Mouse (Mus musculus): ENCODE data around the gene Cox7a2l. TPM values are rescaled to one million over a fixed set of nuclear protein-coding genes. Genes with fewer than 3 reads are reported as not detected.

Gene Cox7a2l
- total and polyA plus RNA-seq, 3 experiments = 206 TPM; not detected in 1

- Histone ChIP-seq H3K27me3 (ENCODE audit: control insufficient read depth in 1 of 2, insufficient read depth in 2 of 2, low read length in 2 of 2) (no peaks in the 10 kb centered on the region), H3K9me3 (replicated peaks; ENCODE audit: insufficient read depth, low read length) (no peaks in the 10 kb centered on the region), H3K79me2 (ENCODE audit: control insufficient read depth, insufficient read depth, low read length, poor library complexity) (peaks cover 45% of the 10 kb centered on the region), H3K27ac (ENCODE audit: control insufficient read depth, low read depth, low read length) (peak overlapping the region; percentile 75), H3K9ac (ENCODE audit: control insufficient read depth, low read depth, low read length, poor library complexity, severe bottlenecking) (peak overlapping the region; percentile 76), H3K4me3 (ENCODE audit: control insufficient read depth in 1 of 2, insufficient read depth in 1 of 2, low read depth in 2 of 2, low read length in 2 of 2) (peak overlapping the region; percentile 89 to 91), H3K36me3 (ENCODE audit: control insufficient read depth in 1 of 2, insufficient read depth in 2 of 2, low read length in 2 of 2) (peaks cover 0 to 21% of the 10 kb centered on the region in 2 experiments; a peak in 2 of 4 replicates), H3K4me1 (ENCODE audit: control insufficient read depth in 1 of 2, insufficient read depth in 2 of 2, low read length in 2 of 2) (peaks cover 0 to 21% of the 10 kb centered on the region in 2 experiments; a peak in 2 of 4 replicates)
- TF ChIP-seq NRF1 (IDR thresholded peaks at IDR 0.05; ENCODE audit: insufficient read depth, low read depth, low read length, poor library complexity, severe bottlenecking) (peak; percentile 72), HCFC1 (IDR thresholded peaks at IDR 0.05; ENCODE audit: low read depth, low read length) (peak; percentile 81), JUND (IDR thresholded peaks at IDR 0.05; ENCODE audit: low read depth, low read length) (no peak), POLR2A (IDR thresholded peaks at IDR 0.05; ENCODE audit: control insufficient read depth in 1 of 2, insufficient read depth in 1 of 2, low read depth in 1 of 2, low read length in 2 of 2, poor library complexity in 1 of 2) (peak in 1 of 2 experiments; percentile 67; a peak in 1 of 4 replicates), SIN3A (IDR thresholded peaks at IDR 0.05; ENCODE audit: low read length) (peak; percentile 75; the same call in 1 of the 2 replicates), POLR2AphosphoS2 (IDR thresholded peaks at IDR 0.05; ENCODE audit: low read length) (no peak), E2F4 (IDR thresholded peaks at IDR 0.05; ENCODE audit: borderline replicate concordance, low read depth, low read length) (no peak), ZNF384 (IDR thresholded peaks at IDR 0.05; ENCODE audit: low read depth, low read length) (no peak), ZC3H11A (IDR thresholded peaks at IDR 0.05; ENCODE audit: low read depth, low read length) (no peak), MYB (IDR thresholded peaks at IDR 0.05; ENCODE audit: low read depth, low read length) (no peak), MAX (IDR thresholded peaks at IDR 0.05; ENCODE audit: low read length) (peak; percentile 96), KAT2A (conservative IDR thresholded peaks at IDR 0.05; ENCODE audit: low read depth, low read length) (no peak; the same call in 1 of the 2 replicates), BHLHE40 (IDR thresholded peaks at IDR 0.05; ENCODE audit: borderline replicate concordance, low read depth, low read length) (no peak), MXI1 (IDR thresholded peaks at IDR 0.05; ENCODE audit: low read depth, low read length) (0 out of 2 replicates have a peak, but pooled peaks have one; percentile 58), EP300 (IDR thresholded peaks at IDR 0.05; ENCODE audit: low read depth in 1 of 2, low read length in 2 of 2) (no peak), TAL1 (IDR thresholded peaks at IDR 0.05; ENCODE audit: low read length) (no peak), ELF1 (IDR thresholded peaks at IDR 0.05; ENCODE audit: low read depth, low read length) (no peak), ZMIZ1 (IDR thresholded peaks at IDR 0.05; ENCODE audit: low read depth, low read length) (0 out of 2 replicates have a peak, but pooled peaks have one; percentile 9), TBP (IDR thresholded peaks at IDR 0.05; ENCODE audit: low read depth, low read length) (peak; percentile 56; the same call in 1 of the 2 replicates)
- peak; percentile 96 for DNase-seq (ENCODE audit: low read depth, low spot score)
These were observed 2.9 kb downstream of the Cox7a2l start for GRCm38 (mm10) chr17:83514213-83514701.

GRCm38 (mm10) chr17:83513655-83514212 is 3.4 kb downstream of the Cox7a2l start:
- H3K9me3 ChIP-seq (replicated peaks; ENCODE audit: insufficient read depth, low read length) = no peaks in the 10 kb centered on the region
- H3K4me1 ChIP-seq (ENCODE audit: control insufficient read depth in 1 of 2, insufficient read depth in 2 of 2, low read length in 2 of 2) = peaks cover 0 to 21% of the 10 kb centered on the region in 2 experiments; a peak in 2 of 4 replicates
- peak; percentile 65 for DNase-seq (ENCODE audit: low read depth, low spot score)
- H3K27ac ChIP-seq (ENCODE audit: control insufficient read depth, low read depth, low read length) = peak overlapping the region; percentile 36
- TF ChIP-seq ZMIZ1 (IDR thresholded peaks at IDR 0.05; ENCODE audit: low read depth, low read length) = peak; percentile 34; the same call in 1 of the 2 replicates
- TF ChIP-seq MYC (IDR thresholded peaks at IDR 0.05; ENCODE audit: low read depth, low read length) = no peak
- 0 out of 2 replicates have a peak, but pooled peaks have one; percentile 55 for TF ChIP-seq NELFE (IDR thresholded peaks at IDR 0.05; ENCODE audit: low read depth, low read length)
- H3K36me3 ChIP-seq (ENCODE audit: control insufficient read depth in 1 of 2, insufficient read depth in 2 of 2, low read length in 2 of 2) = peaks cover 0 to 21% of the 10 kb centered on the region in 2 experiments; a peak in 2 of 4 replicates
- H3K4me3 ChIP-seq (ENCODE audit: control insufficient read depth in 1 of 2, insufficient read depth in 1 of 2, low read depth in 2 of 2, low read length in 2 of 2) = peak overlapping the region; percentile 89 to 91
- H3K9ac ChIP-seq (ENCODE audit: control insufficient read depth, low read depth, low read length, poor library complexity, severe bottlenecking) = peak overlapping the region; percentile 76
- H3K27me3 ChIP-seq (ENCODE audit: control insufficient read depth in 1 of 2, insufficient read depth in 2 of 2, low read length in 2 of 2) = no peaks in the 10 kb centered on the region
- H3K79me2 ChIP-seq (ENCODE audit: control insufficient read depth, insufficient read depth, low read length, poor library complexity) = peaks cover 48% of the 10 kb centered on the region
